Mouse (Mus musculus) embryonic fibroblast, embryonic 13.5 days (primary cell): ENCODE measurements around the gene Xk.

Source experiments
- CTCF ChIP-seq: IDR thresholded peaks from 2 replicates; pipeline ENCODE4 v1.5.1; 2011; ENCODE audit warnings: mild to moderate bottlenecking, control low read depth, low read length, moderate library complexity, borderline replicate concordance; ENCODE audit not compliant: insufficient read depth
- POLR2A ChIP-seq: IDR thresholded peaks from 2 replicates; pipeline ENCODE4 v1.6.1; 2011; ENCODE audit warnings: low read depth, mild to moderate bottlenecking, control low read depth, low read length, moderate library complexity

DNA sequence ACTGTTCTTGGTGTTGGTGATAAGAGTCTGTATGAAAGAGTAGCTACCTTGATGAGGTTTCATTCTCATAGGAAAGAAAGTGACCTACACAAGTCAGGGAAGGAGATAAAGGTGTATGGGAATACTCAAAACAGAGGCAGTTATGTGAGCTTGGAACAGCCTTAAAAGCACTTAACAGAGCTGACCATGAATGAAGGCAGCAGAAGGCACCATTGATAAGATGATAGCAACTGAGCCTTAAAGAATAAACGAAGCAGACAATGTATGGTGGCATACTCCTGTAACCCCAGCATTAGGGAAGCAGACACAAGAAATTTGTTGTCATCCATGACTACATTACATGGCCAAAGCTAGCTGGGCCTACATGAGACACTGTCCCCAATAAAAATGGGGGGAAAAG, 30.9 kb downstream of the Xk start:
- no peak for TF ChIP-seq CTCF
- no peak for TF ChIP-seq POLR2A
